Mouse (Mus musculus): Measurements from ENCODE around the gene Grasp. TPM values are rescaled to one million over a fixed set of nuclear protein-coding genes. Genes with fewer than 3 reads are reported as not detected.

Gene Grasp
- total and polyA plus RNA-seq, 3 experiments, result 4.1 to 6.3 TPM; not detected in 1

GRCm38 (mm10) chr15:101270101-101270820 lies 46.3 kb downstream of the Grasp start:
- H3K27me3 ChIP-seq (ENCODE audit: control insufficient read depth in 1 of 2, insufficient read depth in 2 of 2, low read length in 2 of 2), result no peaks in the 10 kb centered on the region
- no peaks in the 10 kb centered on the region for H3K36me3 ChIP-seq (ENCODE audit: control insufficient read depth in 1 of 2, insufficient read depth in 2 of 2, low read length in 2 of 2)
- H3K4me1 ChIP-seq (ENCODE audit: control insufficient read depth in 1 of 2, insufficient read depth in 2 of 2, low read length in 2 of 2), result no peaks in the 10 kb centered on the region
- TF ChIP-seq TBP (IDR thresholded peaks at IDR 0.05; ENCODE audit: low read depth, low read length) (no peak), JUND (IDR thresholded peaks at IDR 0.05; ENCODE audit: low read depth, low read length) (no peak), NELFE (IDR thresholded peaks at IDR 0.05; ENCODE audit: low read depth, low read length) (no peak)
- no peak overlapping the region for H3K9ac ChIP-seq (ENCODE audit: control insufficient read depth, low read depth, low read length, poor library complexity, severe bottlenecking)
- no peak overlapping the region for H3K4me3 ChIP-seq (ENCODE audit: control insufficient read depth in 1 of 2, insufficient read depth in 1 of 2, low read depth in 2 of 2, low read length in 2 of 2)
- DNase-seq (ENCODE audit: low read depth, low spot score), result no peak
- no peaks in the 10 kb centered on the region for H3K9me3 ChIP-seq (replicated peaks; ENCODE audit: insufficient read depth, low read length)
- no peaks in the 10 kb centered on the region for H3K79me2 ChIP-seq (ENCODE audit: control insufficient read depth, insufficient read depth, low read length, poor library complexity)
- no peak overlapping the region for H3K27ac ChIP-seq (ENCODE audit: control insufficient read depth, low read depth, low read length)

- H3K27me3 ChIP-seq (ENCODE audit: control insufficient read depth in 1 of 2, insufficient read depth in 2 of 2, low read length in 2 of 2), result no peaks in the 10 kb centered on the region
- DNase-seq (ENCODE audit: low read depth, low spot score), result no peak
- no peaks in the 10 kb centered on the region for H3K79me2 ChIP-seq (ENCODE audit: control insufficient read depth, insufficient read depth, low read length, poor library complexity)
- no peak for TF ChIP-seq HCFC1 (IDR thresholded peaks at IDR 0.05; ENCODE audit: low read depth, low read length)
- no peak for TF ChIP-seq USF1 (IDR thresholded peaks at IDR 0.05; ENCODE audit: low read depth, low read length)
- TF ChIP-seq RCOR1 (IDR thresholded peaks at IDR 0.05; ENCODE audit: low read depth, low read length), result no peak
- no peak for TF ChIP-seq MXI1 (IDR thresholded peaks at IDR 0.05; ENCODE audit: low read depth, low read length)
- TF ChIP-seq POLR2AphosphoS5 (IDR thresholded peaks at IDR 0.05; ENCODE audit: borderline replicate concordance, low read depth, low read length), result no peak
- no peak for TF ChIP-seq JUND (IDR thresholded peaks at IDR 0.05; ENCODE audit: low read depth, low read length)
- H3K9ac ChIP-seq (ENCODE audit: control insufficient read depth, low read depth, low read length, poor library complexity, severe bottlenecking), result no peak overlapping the region
- H3K4me1 ChIP-seq (ENCODE audit: control insufficient read depth in 1 of 2, insufficient read depth in 2 of 2, low read length in 2 of 2), result no peaks in the 10 kb centered on the region
- no peaks in the 10 kb centered on the region for H3K9me3 ChIP-seq (replicated peaks; ENCODE audit: insufficient read depth, low read length)
- H3K36me3 ChIP-seq (ENCODE audit: control insufficient read depth in 1 of 2, insufficient read depth in 2 of 2, low read length in 2 of 2), result no peaks in the 10 kb centered on the region
- H3K27ac ChIP-seq (ENCODE audit: control insufficient read depth, low read depth, low read length), result no peak overlapping the region
- H3K4me3 ChIP-seq (ENCODE audit: control insufficient read depth in 1 of 2, insufficient read depth in 1 of 2, low read depth in 2 of 2, low read length in 2 of 2), result no peak overlapping the region
Measured at GRCm38 (mm10) chr15:101271107-101271506, 47.1 kb downstream of the Grasp start.

DNA sequence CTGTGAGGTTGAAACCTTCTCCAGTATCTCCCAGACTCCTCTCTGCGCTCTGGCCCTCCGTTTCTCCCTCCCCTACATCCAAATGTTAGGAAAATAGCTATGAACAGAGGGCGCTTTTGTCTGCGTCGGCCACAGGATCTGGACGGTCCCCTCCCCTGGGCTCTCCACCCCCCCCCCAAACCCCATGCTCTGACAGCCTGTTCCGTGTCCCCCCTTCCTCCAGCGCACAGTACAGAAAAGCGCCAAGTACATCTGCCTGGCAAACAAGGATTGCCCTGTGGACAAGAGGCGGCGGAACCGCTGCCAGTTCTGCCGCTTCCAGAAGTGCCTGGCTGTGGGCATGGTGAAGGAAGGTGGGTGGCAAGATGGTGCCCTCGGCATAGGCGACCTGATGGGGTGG lies 47.5 kb downstream of the Grasp start:
- TF ChIP-seq ZMIZ1 (IDR thresholded peaks at IDR 0.05; ENCODE audit: low read depth, low read length) (no peak), NRF1 (IDR thresholded peaks at IDR 0.05; ENCODE audit: insufficient read depth, low read depth, low read length, poor library complexity, severe bottlenecking) (no peak), TAL1 (IDR thresholded peaks at IDR 0.05; ENCODE audit: low read length) (no peak), USF1 (IDR thresholded peaks at IDR 0.05; ENCODE audit: low read depth, low read length) (no peak), CHD2 (IDR thresholded peaks at IDR 0.05; ENCODE audit: low read length) (no peak), GABPA (IDR thresholded peaks at IDR 0.05; ENCODE audit: low read depth, low read length) (no peak), RAD21 (IDR thresholded peaks at IDR 0.05; ENCODE audit: low read depth, low read length) (no peak), TCF12 (IDR thresholded peaks at IDR 0.05; ENCODE audit: low read depth, low read length) (no peak), MEF2A (IDR thresholded peaks at IDR 0.05; ENCODE audit: extremely low read depth, insufficient replicate concordance, low read depth, low read length, poor library complexity, severe bottlenecking) (no peak), ZNF384 (IDR thresholded peaks at IDR 0.05; ENCODE audit: low read depth, low read length) (no peak), MXI1 (IDR thresholded peaks at IDR 0.05; ENCODE audit: low read depth, low read length) (no peak), USF2 (IDR thresholded peaks at IDR 0.05; ENCODE audit: borderline replicate concordance in 1 of 2, insufficient read depth in 1 of 2, low read depth in 1 of 2, low read length in 2 of 2) (no peak), ZC3H11A (IDR thresholded peaks at IDR 0.05; ENCODE audit: low read depth, low read length) (no peak), MYB (IDR thresholded peaks at IDR 0.05; ENCODE audit: low read depth, low read length) (no peak), POLR2AphosphoS5 (IDR thresholded peaks at IDR 0.05; ENCODE audit: borderline replicate concordance, low read depth, low read length) (no peak), SMC3 (IDR thresholded peaks at IDR 0.05; ENCODE audit: low read depth, low read length) (no peak), KAT2A (conservative IDR thresholded peaks at IDR 0.05; ENCODE audit: low read depth, low read length) (no peak), CHD1 (IDR thresholded peaks at IDR 0.05; ENCODE audit: low read depth, low read length) (no peak)
- H3K4me3 ChIP-seq (ENCODE audit: control insufficient read depth in 1 of 2, insufficient read depth in 1 of 2, low read depth in 2 of 2, low read length in 2 of 2), result no peak overlapping the region
- no peaks in the 10 kb centered on the region for H3K9me3 ChIP-seq (replicated peaks; ENCODE audit: insufficient read depth, low read length)
- no peak for DNase-seq (ENCODE audit: low read depth, low spot score)
- H3K27ac ChIP-seq (ENCODE audit: control insufficient read depth, low read depth, low read length), result no peak overlapping the region
- no peak overlapping the region for H3K9ac ChIP-seq (ENCODE audit: control insufficient read depth, low read depth, low read length, poor library complexity, severe bottlenecking)
- no peaks in the 10 kb centered on the region for H3K36me3 ChIP-seq (ENCODE audit: control insufficient read depth in 1 of 2, insufficient read depth in 2 of 2, low read length in 2 of 2)
- H3K79me2 ChIP-seq (ENCODE audit: control insufficient read depth, insufficient read depth, low read length, poor library complexity), result no peaks in the 10 kb centered on the region
- no peaks in the 10 kb centered on the region for H3K4me1 ChIP-seq (ENCODE audit: control insufficient read depth in 1 of 2, insufficient read depth in 2 of 2, low read length in 2 of 2)
- no peaks in the 10 kb centered on the region for H3K27me3 ChIP-seq (ENCODE audit: control insufficient read depth in 1 of 2, insufficient read depth in 2 of 2, low read length in 2 of 2)
